ENCODE assay signal across 9 mouse cellular contexts in the genomic region with DNA sequence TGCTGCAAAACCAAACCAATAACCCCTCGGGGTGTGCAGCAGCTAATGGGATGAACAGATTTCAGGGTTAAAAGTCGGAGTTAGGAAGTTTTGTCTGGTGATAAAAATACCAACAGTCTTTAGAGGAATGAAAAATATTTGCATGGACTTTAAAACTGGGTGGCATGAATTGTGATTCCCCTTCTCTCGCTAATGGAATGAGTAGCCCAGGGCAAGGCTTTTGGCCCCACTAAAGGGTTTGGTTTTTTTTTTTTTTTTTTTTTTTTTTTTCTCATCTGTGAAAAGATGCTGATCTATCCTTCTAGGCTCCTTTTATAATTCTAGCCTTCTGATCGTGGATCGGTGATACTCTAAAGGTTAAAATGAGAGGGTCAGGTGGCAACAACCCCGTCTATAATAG. TPM values are rescaled to one million over a fixed set of nuclear protein-coding genes. Genes with fewer than 3 reads are reported as not detected.
DNase-seq lines count a peak whose midpoint lies in the region; ATAC-seq and TF ChIP-seq lines count a peak whose summit lies in the region.
"Had no signal": no experiment of that assay in that cellular context is flagged by ENCODE, and none has a peak within 500 bp of the region (broad histone marks: within the 10 kb centered on the region; RNA-seq: fewer than 3 reads in every experiment).

No protein-coding gene starts in this region.

- H3K4me1 ChIP-seq in bone marrow macrophage, adult 2 months (ENCODE audit: control insufficient read depth, insufficient read depth, low read length): peaks cover 34% of the 10 kb centered on the region
- H3K4me1 ChIP-seq in embryonic facial prominence, embryonic 14.5 days (ENCODE audit: control insufficient read depth, insufficient read depth, low read length): peaks cover 28% of the 10 kb centered on the region

- H3K4me2 ChIP-seq in embryonic facial prominence, embryonic 14.5 days (ENCODE audit: low read depth, low read length): no peak overlapping the region

- no peak for TF ChIP-seq CTCF in layer of hippocampus, adult 2 months (conservative IDR thresholded peaks at IDR 0.05)
- TF ChIP-seq CTCF in bone marrow macrophage, adult 2 months (IDR thresholded peaks at IDR 0.05; ENCODE audit: low read depth, low read length): no peak

- no peak overlapping the region for H3K4me3 ChIP-seq in layer of hippocampus, adult 2 months
- H3K4me3 ChIP-seq in bone marrow macrophage, adult 2 months (ENCODE audit: insufficient read depth, low read length): no peak overlapping the region
- no peak overlapping the region for H3K4me3 ChIP-seq in embryonic facial prominence, embryonic 14.5 days (ENCODE audit: low read depth, low read length)
- H3K4me3 ChIP-seq in macrophage (ENCODE audit: inconsistent target): no peak overlapping the region

- TF ChIP-seq POLR2A in bone marrow macrophage, adult 2 months (IDR thresholded peaks at IDR 0.05; ENCODE audit: borderline replicate concordance, low read depth, low read length): no peak

- H3K27ac ChIP-seq in layer of hippocampus, adult 2 months: peak overlapping the region; percentile 80
- H3K27ac ChIP-seq in bone marrow macrophage, adult 2 months (ENCODE audit: insufficient read depth, low read depth, low read length): peak overlapping the region; percentile 79; the same call in 1 of the 2 replicates
- H3K27ac ChIP-seq in embryonic facial prominence, embryonic 14.5 days (replicated peaks; ENCODE audit: low read depth, low read length): peak overlapping the region; percentile 75
- peak overlapping the region; percentile 99 for H3K27ac ChIP-seq in macrophage

- no peak for DNase-seq in layer of hippocampus, adult 2 months (ENCODE audit: low spot score in 2 of 2)
- DNase-seq in layer of hippocampus, adult 9-10 months (ENCODE audit: low spot score): no peak
- DNase-seq in embryonic facial prominence, embryonic 14.5 days (ENCODE audit: low spot score): no peak
- no peak for DNase-seq in cerebellum, adult 9-11 months
- DNase-seq: cerebellum, adult 8-10 months; gastrocnemius, postnatal 10 days had no signal

- ATAC-seq in embryonic facial prominence, embryonic 14.5 days (ENCODE audit: low read depth): no peak
- no peak for ATAC-seq in erythroid progenitor cell, adult 5-6 weeks (replicated peaks; ENCODE audit: low FRiP score, poor library complexity, severe bottlenecking)

- no peak overlapping the region for H3K9ac ChIP-seq in embryonic facial prominence, embryonic 14.5 days (ENCODE audit: low read depth, low read length)

- peaks cover 6% of the 10 kb centered on the region for H3K36me3 ChIP-seq in embryonic facial prominence, embryonic 14.5 days (ENCODE audit: control insufficient read depth, insufficient read depth, low read length)
- H3K36me3 ChIP-seq in macrophage (ENCODE audit: inconsistent target): no peaks in the 10 kb centered on the region

- H3K27me3 ChIP-seq in embryonic facial prominence, embryonic 14.5 days (replicated peaks; ENCODE audit: control insufficient read depth, insufficient read depth, low read length): no peaks in the 10 kb centered on the region

- no peaks in the 10 kb centered on the region for H3K9me3 ChIP-seq in embryonic facial prominence, embryonic 14.5 days (ENCODE audit: control insufficient read depth, low read length)

- peaks cover 34% of the 10 kb centered on the region for H3K79me2 ChIP-seq in macrophage (ENCODE audit: inconsistent target)

- 48% methylated on average over 6 of the region's 6 CpGs for WGBS in embryonic facial prominence, embryonic 14.5 days
- 84% methylated on average over 5 of the region's 6 CpGs for WGBS in macrophage (ENCODE audit: missing documents)

RNA-seq across cellular contexts. Expression of a gene that starts 6.7 kb away (rescaled TPM):
- 10 to 100 TPM; 64.9 to 66.7 TPM for total RNA-seq in layer of hippocampus, adult 2 months (2021)
- 36.1 and 40.0 TPM in 2 replicates for polyA plus RNA-seq in bone marrow macrophage, adult 2 months (2012; ENCODE audit: insufficient read depth, insufficient read length, missing spikeins)
- polyA plus RNA-seq in embryonic facial prominence, embryonic 14.5 days (2014; fragmentation: Nextera tagmentation; extraction: Ambion mirVana): 65.2 and 79.7 TPM in 2 replicates
- 10 to 100 TPM in 5 of 26 experiments, 1 to 10 TPM in 18, under 1 TPM in 3; 0.54 to 35.4 (median 3.9) TPM for total RNA-seq in macrophage (2018; cell fraction: chromatin; rRNA removed)
- total RNA-seq in macrophage (2018; cell fraction: cytosol; rRNA removed): 10 to 100 TPM in 15 of 26 experiments, 1 to 10 TPM in 11; 1.7 to 21.0 (median 10.7) TPM
- 100 to 1,000 TPM in 1 of 26 experiments, 10 to 100 TPM in 6, 1 to 10 TPM in 19; 1.8 to 134 (median 8.0) TPM for total RNA-seq in macrophage (2018; cell fraction: nucleus; rRNA removed)
- polyA plus RNA-seq in macrophage (2018): 5.0 to 150 TPM (median 6.0 TPM) in 3 replicates
- 8.4 and 27.0 TPM in 2 replicates for total RNA-seq in erythroid progenitor cell, adult 5-6 weeks (2015; ENCODE audit: low replicate concordance)
- 5.5 and 6.5 TPM in 2 replicates for total RNA-seq in erythroid progenitor cell, adult 5-6 weeks (2017; ENCODE audit: low replicate concordance)
